Comparison of ENCODE assay signal across 8 mouse cellular contexts in the genomic region with DNA sequence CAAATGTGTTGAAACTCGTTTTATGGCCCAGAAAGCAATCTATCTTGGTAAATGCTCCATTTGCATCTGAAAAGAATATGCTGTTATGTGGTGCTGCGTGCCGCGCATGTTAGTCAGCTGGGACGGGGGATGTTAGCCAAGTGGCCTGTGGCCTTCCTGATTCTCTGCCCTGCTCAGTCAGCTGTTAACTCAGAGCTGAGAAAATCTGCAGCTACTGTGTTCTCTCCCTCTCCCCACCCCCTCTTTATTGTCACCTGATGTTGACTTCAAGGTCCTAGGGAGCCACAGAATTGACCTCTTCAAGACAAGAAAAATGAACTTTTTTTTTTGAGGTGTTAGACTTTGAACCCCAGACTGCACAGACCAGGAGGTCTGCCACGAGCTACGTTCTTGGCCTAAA. TPM values are rescaled to one million over a fixed set of nuclear protein-coding genes. Genes with fewer than 3 reads are reported as not detected.
DNase-seq lines count a peak whose midpoint lies in the region; ATAC-seq lines count a peak whose summit lies in the region.

No protein-coding gene starts in this region.

- ATAC-seq in hindbrain, embryonic 15.5 days (ENCODE audit: low FRiP score, low read depth) = 0 out of 2 replicates have a peak, but pooled peaks have one; percentile 59
- no peak for ATAC-seq in hindbrain, embryonic 13.5 days (ENCODE audit: low FRiP score)

- no peak overlapping the region for H3K9ac ChIP-seq in hindbrain, embryonic 15.5 days
- no peak overlapping the region for H3K9ac ChIP-seq in hindbrain, embryonic 13.5 days

- no peaks in the 10 kb centered on the region for H3K9me3 ChIP-seq in hindbrain, embryonic 15.5 days
- H3K9me3 ChIP-seq in hindbrain, embryonic 13.5 days = no peaks in the 10 kb centered on the region

- 0 out of 2 replicates have a peak overlapping the region, but pooled peaks have one; percentile 34 for H3K27ac ChIP-seq in hindbrain, embryonic 15.5 days (replicated peaks)
- H3K27ac ChIP-seq in hindbrain, embryonic 13.5 days = no peak overlapping the region

- H3K27me3 ChIP-seq in hindbrain, embryonic 15.5 days = no peaks in the 10 kb centered on the region
- H3K27me3 ChIP-seq in hindbrain, embryonic 13.5 days = no peaks in the 10 kb centered on the region

- H3K4me1 ChIP-seq in hindbrain, embryonic 15.5 days (replicated peaks) = peaks cover 5% of the 10 kb centered on the region
- peaks cover 13% of the 10 kb centered on the region for H3K4me1 ChIP-seq in hindbrain, embryonic 13.5 days (replicated peaks)

- H3K4me3 ChIP-seq in hindbrain, embryonic 15.5 days = no peak overlapping the region
- H3K4me3 ChIP-seq in hindbrain, embryonic 13.5 days = no peak overlapping the region

- peak; percentile 18 for DNase-seq in urinary bladder, postnatal 14 days (ENCODE audit: low spot score)
- DNase-seq in urinary bladder, postnatal 4 days (ENCODE audit: low spot score in 2 of 2) = no peak
- peak; percentile 85 for DNase-seq in kidney, postnatal 10 days
- peak; percentile 82 for DNase-seq in yolk sac, embryonic 10.5 days (ENCODE audit: low spot score)
- no peak for DNase-seq in embryo, embryonic 10.5 days (ENCODE audit: low spot score)
- DNase-seq in gastrocnemius, adult 18-20 months (ENCODE audit: low spot score) = no peak

- no peak overlapping the region for H3K4me2 ChIP-seq in hindbrain, embryonic 15.5 days
- H3K4me2 ChIP-seq in hindbrain, embryonic 13.5 days = no peak overlapping the region

- WGBS in hindbrain, embryonic 15.5 days = 35% methylated on average over 7 of the region's 7 CpGs
- 35% methylated on average over 7 of the region's 7 CpGs for WGBS in hindbrain, embryonic 13.5 days

- H3K36me3 ChIP-seq in hindbrain, embryonic 15.5 days = no peaks in the 10 kb centered on the region
- no peaks in the 10 kb centered on the region for H3K36me3 ChIP-seq in hindbrain, embryonic 13.5 days

RNA-seq across cellular contexts. Expression of a gene that starts 43.5 kb away (rescaled TPM):
- polyA plus RNA-seq in hindbrain, embryonic 15.5 days (2015; fragmentation: Nextera tagmentation; extraction: Ambion mirVana) = 101 and 108 TPM in 2 replicates
- 84.7 and 95.3 TPM in 2 replicates for polyA plus RNA-seq in hindbrain, embryonic 13.5 days (2015; fragmentation: Nextera tagmentation; extraction: Ambion mirVana)
- 10 to 100 TPM; 64.7 to 64.8 TPM for total RNA-seq in gastrocnemius, adult 18-20 months (2021)

RNA-seq across cellular contexts. Expression of a gene that starts 43.9 kb away (rescaled TPM):
- polyA plus RNA-seq in hindbrain, embryonic 15.5 days (2015; fragmentation: Nextera tagmentation; extraction: Ambion mirVana) = 7.3 and 7.4 TPM in 2 replicates
- polyA plus RNA-seq in hindbrain, embryonic 13.5 days (2015; fragmentation: Nextera tagmentation; extraction: Ambion mirVana) = 6.3 and 7.7 TPM in 2 replicates
- 1 to 10 TPM in 1 of 2 experiments, under 1 TPM in 1; 0.89 to 1.0 TPM for total RNA-seq in gastrocnemius, adult 18-20 months (2021)

Comparison
In these comparisons a context has a peak if more than half of its experiments do, and no peak if none do; other contexts are left out.
1. DNase-seq: peak in urinary bladder, postnatal 14 days (single experiment), kidney, postnatal 10 days (single experiment) and yolk sac, embryonic 10.5 days (single experiment); none in urinary bladder, postnatal 4 days (0 of 2), embryo, embryonic 10.5 days (single experiment) and gastrocnemius, adult 18-20 months (single experiment).